24 mouse cellular contexts compared by ENCODE assay signal in the genomic region with DNA sequence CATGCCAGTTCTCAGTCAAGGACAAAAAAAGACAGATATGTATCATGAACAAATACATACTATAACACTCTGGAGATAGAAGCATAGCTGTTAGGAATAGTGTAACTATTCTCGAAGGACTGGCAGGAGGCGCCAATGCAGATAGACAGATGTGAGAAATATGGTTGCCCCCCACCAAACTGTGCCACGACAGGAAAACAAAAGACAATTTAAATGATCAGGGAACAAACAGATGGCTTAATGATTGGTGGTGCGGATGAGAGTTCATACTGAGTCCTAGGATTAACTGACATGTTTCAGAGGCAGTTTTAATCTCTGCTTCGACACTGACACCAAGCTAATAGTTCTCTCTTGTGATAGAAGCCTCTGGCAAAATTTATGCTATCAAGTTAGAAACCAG.
"Had no signal": no experiment of that assay in that cellular context is flagged by ENCODE, and none has a peak within 500 bp of the region (broad histone marks: within the 10 kb centered on the region; RNA-seq: fewer than 3 reads in every experiment).

No protein-coding gene starts in this region.

- H3K9me3 ChIP-seq: heart, embryonic 10.5 days; heart, embryonic 12.5 days; hindbrain, embryonic 13.5 days; hindbrain, embryonic 15.5 days; kidney, embryonic 15.5 days; limb, embryonic 13.5 days; limb, embryonic 15.5 days; liver, embryonic 12.5 days had no signal

- H3K4me1 ChIP-seq: heart, embryonic 10.5 days; hindbrain, embryonic 13.5 days; hindbrain, embryonic 15.5 days; kidney, embryonic 15.5 days; limb, embryonic 13.5 days; limb, embryonic 15.5 days; liver, embryonic 12.5 days had no signal

- H3K4me3 ChIP-seq: heart, embryonic 10.5 days; heart, embryonic 12.5 days; hindbrain, embryonic 13.5 days; hindbrain, embryonic 15.5 days; kidney, embryonic 15.5 days; limb, embryonic 13.5 days; limb, embryonic 15.5 days; liver, embryonic 12.5 days had no signal

- H3K9ac ChIP-seq: heart, embryonic 12.5 days; hindbrain, embryonic 13.5 days; hindbrain, embryonic 15.5 days; kidney, embryonic 15.5 days; limb, embryonic 13.5 days; limb, embryonic 15.5 days; liver, embryonic 12.5 days had no signal

- H3K27ac ChIP-seq: heart, embryonic 10.5 days; hindbrain, embryonic 13.5 days; hindbrain, embryonic 15.5 days; hindbrain, postnatal 0 days; kidney, embryonic 15.5 days; kidney, postnatal 0 days; limb, embryonic 13.5 days; limb, embryonic 15.5 days; liver, embryonic 12.5 days had no signal

- H3K4me2 ChIP-seq: heart, embryonic 12.5 days; hindbrain, embryonic 13.5 days; hindbrain, embryonic 15.5 days; kidney, embryonic 15.5 days; limb, embryonic 13.5 days; limb, embryonic 15.5 days; liver, embryonic 12.5 days had no signal

- ATAC-seq: hindbrain, postnatal 0 days; intestine, embryonic 16.5 days; liver, embryonic 12.5 days had no signal

- DNase-seq: gastrocnemius, postnatal 14 days; gastrocnemius, postnatal 36 days; heart, adult 18-20 months; heart, postnatal 10 days; heart, postnatal 36 days; kidney, adult 11 months; kidney, adult 2 months; kidney, adult 9 months; kidney, postnatal 14 days; kidney, postnatal 36 days; layer of hippocampus, adult 9-11 months; layer of hippocampus, postnatal 36 days; left cerebral cortex, postnatal 4 days had no signal

- H3K36me3 ChIP-seq: hindbrain, embryonic 13.5 days; hindbrain, embryonic 15.5 days; liver, embryonic 12.5 days had no signal

- H3K27me3 ChIP-seq: heart, embryonic 12.5 days; hindbrain, embryonic 13.5 days; hindbrain, embryonic 15.5 days; kidney, embryonic 15.5 days; limb, embryonic 13.5 days; limb, embryonic 15.5 days; liver, embryonic 12.5 days had no signal
